Mouse (Mus musculus) right cerebral cortex, adult 2 months (tissue): Measurements from ENCODE around the gene Gm21969.

Source experiments
- DNase-seq, 2 experiments: peaks; one replicate each; pipeline ENCODE4 v3.0.0; 2021 to 2022; ENCODE audit warnings: low spot score in 2 of 2

Gm21969 gene

GRCm38 (mm10) chr4:139585713-139586112 lies 17.3 kb upstream of the Gm21969 start:
- DNase-seq, result no peak

GRCm38 (mm10) chr4:139587370-139587769 lies 15.6 kb upstream of the Gm21969 start:
- DNase-seq, result no peak

- DNase-seq, result no peak
Measured at GRCm38 (mm10) chr4:139587773-139588172, 15.2 kb upstream of the Gm21969 start.

GRCm38 (mm10) chr4:139589351-139590027 lies 13.5 kb upstream of the Gm21969 start:
- DNase-seq, result no peak

- no peak for DNase-seq
Measured at GRCm38 (mm10) chr4:139590446-139590845, 12.5 kb upstream of the Gm21969 start.

GRCm38 (mm10) chr4:139592895-139593294 lies 10.1 kb upstream of the Gm21969 start:
- DNase-seq, result no peak

- no peak for DNase-seq
Measured at GRCm38 (mm10) chr4:139593383-139593782, 9.6 kb upstream of the Gm21969 start.

- no peak for DNase-seq
Measured at GRCm38 (mm10) chr4:139594062-139594461, 8.9 kb upstream of the Gm21969 start.

- DNase-seq, result no peak
Measured at GRCm38 (mm10) chr4:139596715-139597114, 6.3 kb upstream of the Gm21969 start.

GRCm38 (mm10) chr4:139597286-139598284 lies 5.4 kb upstream of the Gm21969 start:
- no peak for DNase-seq

- DNase-seq, result no peak
Measured at GRCm38 (mm10) chr4:139598356-139598755, 4.6 kb upstream of the Gm21969 start.

- DNase-seq, result peak; percentile 76 to 80
Measured at GRCm38 (mm10) chr4:139598950-139599518, 4.0 kb upstream of the Gm21969 start.

GRCm38 (mm10) chr4:139601519-139602356 lies 1.2 kb upstream of the Gm21969 start:
- DNase-seq, result no peak

- DNase-seq, result no peak
Measured at GRCm38 (mm10) chr4:139605216-139605615, 2.2 kb downstream of the Gm21969 start.

GRCm38 (mm10) chr4:139606732-139607131 lies 3.7 kb downstream of the Gm21969 start:
- DNase-seq, result no peak

GRCm38 (mm10) chr4:139608975-139609374 lies 6.0 kb downstream of the Gm21969 start:
- no peak for DNase-seq

- no peak for DNase-seq
Measured at GRCm38 (mm10) chr4:139610954-139611353, 8.0 kb downstream of the Gm21969 start.

- DNase-seq, result peak; percentile 75 to 82
Measured at GRCm38 (mm10) chr4:139611542-139611953, 8.6 kb downstream of the Gm21969 start.

- no peak for DNase-seq
Measured at GRCm38 (mm10) chr4:139614524-139615260, 11.7 kb downstream of the Gm21969 start.

- no peak for DNase-seq
Measured at GRCm38 (mm10) chr4:139616276-139617000, 13.5 kb downstream of the Gm21969 start.
